Mouse (Mus musculus) ovary, adult 10 weeks (tissue): ENCODE results near the gene AK157302. TPM values are rescaled to one million over a fixed set of nuclear protein-coding genes. Genes with fewer than 3 reads are reported as not detected.

Experiments used
- polyA plus RNA-seq: library from polyadenylated mRNA; stranded (reverse); fragments of 350-450 nt; fragmentation: Illumina TruSeq; extraction: RNeasy Lipid Tissue Mini Kit (QIAGEN cat#74804); gene quantifications from one replicate; pipeline ENCODE4 v1.2.3, GENCODE M21; 2014

The AK157302 gene
- polyA plus RNA-seq = 4.8 TPM

DNA sequence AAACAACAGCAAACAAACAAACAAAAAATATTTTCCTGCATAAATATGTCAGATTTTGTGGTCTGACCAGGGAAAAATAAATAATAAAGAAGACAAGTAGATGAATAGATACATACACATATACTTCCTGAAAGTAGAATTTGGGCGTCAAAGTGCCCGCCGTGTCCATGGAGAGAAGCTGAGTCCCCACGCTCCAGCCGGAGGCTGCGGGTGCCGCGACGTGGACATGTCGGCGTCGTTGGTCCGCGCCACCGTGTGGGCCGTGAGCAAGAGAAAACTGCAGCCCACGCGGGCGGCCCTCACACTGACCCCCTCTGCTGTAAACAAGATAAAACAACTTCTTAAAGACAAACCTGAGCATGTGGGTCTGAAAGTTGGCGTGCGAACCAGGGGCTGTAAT is at the start of gene AK157302:
TSS of gene AK157302 (plus strand) at position 144 of the 400 bp plus-strand sequence.

DNA sequence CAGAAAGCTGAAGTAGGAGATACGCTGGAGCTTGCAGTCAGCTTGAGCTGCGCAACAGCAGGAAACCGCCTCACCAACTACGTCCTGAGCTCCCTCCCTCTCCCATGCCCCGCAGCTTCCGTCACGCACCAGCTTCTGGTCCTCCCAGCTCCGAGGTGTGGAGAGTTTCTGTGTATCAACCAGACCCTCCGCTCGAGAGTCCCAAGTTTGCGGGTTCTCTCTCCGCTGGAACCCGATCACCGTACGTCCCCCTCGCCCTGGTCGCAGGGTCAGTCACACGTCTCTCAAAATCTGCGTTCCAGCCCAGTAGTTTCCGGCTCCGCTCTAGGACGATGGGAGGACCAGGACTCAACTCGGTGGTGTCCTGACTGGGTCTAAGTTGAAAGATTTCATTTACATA is 41.6 kb upstream of the AK157302 start, which contains the start of gene Zscan26:
TSS of gene Zscan26 (minus strand) at position 282 of the 400 bp plus-strand sequence.

DNA sequence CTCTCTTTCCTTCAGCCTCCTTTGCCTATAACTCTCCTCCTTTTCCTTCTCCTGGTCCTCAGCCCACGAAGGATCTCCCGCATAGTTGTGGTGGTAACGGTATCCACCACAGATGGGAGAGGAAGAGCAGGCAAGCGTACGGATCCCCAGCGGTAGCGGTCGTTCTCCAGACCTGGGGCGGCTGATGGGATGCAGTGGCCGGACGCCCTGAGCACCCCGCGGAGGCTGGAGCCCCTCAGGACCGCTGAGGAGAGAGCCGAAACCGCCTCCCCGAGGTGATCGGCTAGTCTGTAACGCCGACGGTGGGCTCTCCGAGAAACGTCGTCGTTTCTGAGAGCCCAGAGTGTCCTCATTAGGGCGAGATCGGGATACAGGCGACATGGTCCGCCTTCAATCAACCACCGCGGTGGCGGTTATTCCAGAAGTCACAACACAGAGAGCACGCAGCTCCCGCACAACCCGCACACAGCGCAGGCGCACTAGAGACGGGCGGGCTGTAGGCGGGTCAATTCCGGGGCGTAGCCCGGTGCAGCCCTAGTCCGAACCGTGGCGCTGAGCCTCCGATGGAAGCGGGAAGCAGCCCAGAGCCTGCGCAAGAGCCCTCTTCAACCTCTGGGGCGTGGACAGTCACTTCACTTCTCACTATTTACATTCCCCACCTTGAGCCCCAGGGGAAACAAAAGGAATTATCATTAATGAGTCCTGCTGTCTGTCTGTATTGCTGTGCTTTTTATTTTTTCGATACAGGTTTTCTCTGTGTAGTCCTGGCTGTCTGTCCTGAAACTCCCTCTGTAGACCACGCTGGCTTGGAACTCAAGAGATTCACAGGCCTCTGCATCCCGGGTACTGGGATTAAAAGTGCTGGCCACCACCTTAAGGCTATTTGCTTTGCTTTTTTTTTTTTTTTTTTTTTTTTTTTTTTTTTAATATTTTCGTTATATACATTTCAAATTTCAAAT is 26.7 kb upstream of the AK157302 start, which contains the start of gene Nkapl:
TSS of gene Nkapl (minus strand) at position 449 of the 959 bp plus-strand sequence.

DNA sequence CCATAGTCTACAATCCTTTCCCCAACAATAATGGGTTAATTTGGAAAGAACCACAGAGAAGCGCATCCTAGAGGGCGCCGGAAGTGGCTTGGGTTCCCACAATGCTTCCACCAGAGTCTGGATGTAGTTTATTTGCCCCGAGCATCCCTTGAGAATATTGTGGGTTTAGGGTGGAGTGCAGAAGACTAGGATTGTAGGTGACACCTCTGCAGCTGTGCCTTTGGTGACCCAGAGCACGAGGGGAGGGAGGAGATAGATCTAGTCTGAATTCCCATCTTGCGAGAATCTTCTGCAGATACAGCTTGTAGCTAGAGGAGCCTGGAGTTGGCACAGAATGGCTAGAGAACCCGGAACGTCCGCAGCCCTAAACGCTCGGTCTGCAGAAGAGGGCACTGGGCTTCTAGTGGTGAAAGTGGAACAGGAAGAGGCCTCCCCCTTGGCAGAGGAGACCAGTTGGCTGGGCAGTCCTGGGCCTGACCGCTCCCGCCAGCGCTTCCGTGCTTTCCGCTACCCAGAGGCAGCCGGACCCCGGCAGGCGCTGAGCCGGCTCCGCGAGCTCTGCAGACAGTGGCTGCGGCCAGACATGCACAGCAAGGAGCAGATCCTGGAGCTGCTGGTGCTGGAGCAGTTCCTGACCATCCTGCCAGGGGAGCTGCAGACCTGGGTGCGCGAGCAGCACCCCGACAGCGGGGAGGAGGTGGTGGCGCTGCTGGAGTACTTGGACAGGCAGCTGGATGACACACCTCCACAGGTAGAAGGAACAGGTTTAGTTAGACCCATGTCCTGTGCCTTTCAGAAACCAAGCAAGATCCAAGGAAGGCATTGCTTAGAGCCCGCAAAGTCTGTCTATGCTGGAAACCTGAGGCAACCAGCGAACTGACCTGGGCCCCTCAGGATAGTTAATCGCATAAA is 16.0 kb upstream of the AK157302 start, which contains the start of the genes Zkscan4 and Gm10065:
TSS of gene Zkscan4 (plus strand) at position 149 of the 912 bp plus-strand sequence.
TSS of gene Gm10065 (minus strand) at position 683 of the 912 bp plus-strand sequence.

DNA sequence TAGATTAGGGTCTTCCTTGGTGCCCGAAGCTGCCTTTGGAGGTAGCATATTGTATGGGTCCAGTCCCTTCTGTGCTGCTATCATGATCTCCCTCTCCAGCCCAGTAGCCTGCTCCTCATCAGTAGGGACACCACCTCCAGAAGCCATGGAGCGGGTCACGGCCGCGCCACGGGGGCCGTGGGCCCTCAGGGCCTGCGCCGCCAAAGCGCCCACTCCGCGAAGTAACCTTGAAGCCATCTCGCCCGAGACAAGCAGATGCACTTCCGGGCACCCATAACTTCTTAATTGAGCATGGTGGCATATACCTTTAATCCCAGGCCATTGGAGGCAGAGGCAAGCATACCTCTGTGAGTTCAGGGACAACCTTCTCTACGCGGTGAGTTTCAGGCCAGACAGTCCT is 6.2 kb downstream of the AK157302 start, which contains the start of gene Gm11273:
TSS of gene Gm11273 (minus strand) at position 237 of the 400 bp plus-strand sequence.

DNA sequence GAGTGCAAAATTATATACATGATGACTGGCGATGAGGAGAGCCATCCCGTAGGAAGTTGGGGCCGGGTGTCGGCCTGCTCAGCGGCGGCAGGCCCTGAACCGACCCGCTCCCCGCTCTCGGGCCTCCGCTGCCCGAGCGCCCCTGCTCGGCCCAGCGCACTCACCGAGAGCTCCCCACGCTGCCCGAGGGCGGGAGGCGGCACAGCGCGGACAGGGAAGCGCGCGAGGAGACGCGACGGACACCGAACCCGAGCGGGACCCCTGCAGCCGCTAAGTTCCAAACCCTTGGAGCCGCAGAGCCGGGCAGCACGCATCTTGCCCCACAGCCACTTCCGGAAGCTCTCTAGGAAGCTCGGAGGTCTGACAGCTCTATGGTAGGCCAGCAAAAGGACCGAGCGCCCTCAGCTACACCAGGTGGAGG is 35.8 kb downstream of the AK157302 start, which contains the start of gene Zkscan8:
TSS of gene Zkscan8 (minus strand) at position 340 of the 421 bp plus-strand sequence.

DNA sequence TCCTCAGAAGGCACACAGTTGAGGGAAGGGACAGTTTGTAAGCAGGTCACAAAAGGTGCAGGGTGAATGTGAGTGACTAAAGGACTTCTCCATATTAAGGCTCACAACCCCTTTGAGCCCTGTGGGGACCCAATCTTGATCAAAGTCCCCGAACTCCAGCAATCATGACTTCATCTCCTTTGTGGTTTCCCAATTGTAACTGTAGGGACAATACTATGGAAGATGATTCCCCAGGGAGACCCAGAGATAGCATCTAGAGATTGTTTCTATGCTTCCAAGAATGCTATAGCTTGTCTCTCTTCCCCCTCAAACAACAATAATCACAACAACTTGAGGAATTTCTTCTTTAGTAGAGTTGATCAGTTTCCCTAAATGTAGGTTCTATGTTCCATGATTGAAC is 47.7 kb downstream of the AK157302 start, which contains the start of gene Olfr1366:
TSS of gene Olfr1366 (minus strand) at position 101 of the 400 bp plus-strand sequence.

Other genes with a start within 250 kb of the AK157302 start
- 1.5 TPM for gene Gpx5, start 202.5 kb upstream of the AK157302 start, polyA plus RNA-seq
- 0.46 TPM for gene Gpx6, start 183.1 kb upstream of the AK157302 start, polyA plus RNA-seq
- gene Olfr1367, start 148.3 kb upstream of the AK157302 start, polyA plus RNA-seq = not detected
- gene Zscan12, start 132.4 kb upstream of the AK157302 start, polyA plus RNA-seq = 24.7 TPM
- gene Zkscan3, start 92.5 kb upstream of the AK157302 start, polyA plus RNA-seq = 56.8 TPM
- gene Pgbd1, start 54.2 kb upstream of the AK157302 start, polyA plus RNA-seq = 4.1 TPM
- gene Zscan26, start 41.5 kb upstream of the AK157302 start, polyA plus RNA-seq = 76.0 TPM
- 3.9 TPM for gene Nkapl, start 26.7 kb upstream of the AK157302 start, polyA plus RNA-seq
- 3.7 TPM for gene Zkscan4, start 16.3 kb upstream of the AK157302 start, polyA plus RNA-seq
- not detected for gene Gm10065, start 15.8 kb upstream of the AK157302 start, polyA plus RNA-seq
- not detected for gene Gm11273, start 6.2 kb downstream of the AK157302 start, polyA plus RNA-seq
- 69.8 TPM for gene Zkscan8, start 35.9 kb downstream of the AK157302 start, polyA plus RNA-seq
- not detected for gene Olfr1366, start 47.6 kb downstream of the AK157302 start, polyA plus RNA-seq
- gene Olfr1535, start 64.7 kb downstream of the AK157302 start, polyA plus RNA-seq = not detected
- gene Olfr1364, start 86.5 kb downstream of the AK157302 start, polyA plus RNA-seq = not detected
- not detected for gene Olfr1362, start 118.8 kb downstream of the AK157302 start, polyA plus RNA-seq
- gene Olfr11, start 147.3 kb downstream of the AK157302 start, polyA plus RNA-seq = not detected
- gene Olfr1361, start 168.2 kb downstream of the AK157302 start, polyA plus RNA-seq = not detected
- gene Olfr1360, start 182.2 kb downstream of the AK157302 start, polyA plus RNA-seq = not detected
- gene Olfr1359, start 202.9 kb downstream of the AK157302 start, polyA plus RNA-seq = not detected
- gene Hist1h2bl, start 220.9 kb downstream of the AK157302 start, polyA plus RNA-seq = not detected
- gene Hist1h2ai, start 221.2 kb downstream of the AK157302 start, polyA plus RNA-seq = not detected
- gene Hist1h3h, start 222.4 kb downstream of the AK157302 start, polyA plus RNA-seq = not detected
- not detected for gene Hist1h2bm, start 226.8 kb downstream of the AK157302 start, polyA plus RNA-seq
- gene Hist1h4j, start 239.8 kb downstream of the AK157302 start, polyA plus RNA-seq = not detected